Mouse (Mus musculus) hindbrain, postnatal 0 days (tissue): ENCODE data around the gene Ppfibp2. TPM values are rescaled to one million over a fixed set of nuclear protein-coding genes. Genes with fewer than 3 reads are reported as not detected.

Experiments used
- ATAC-seq: fragments of 200-750 bp; cut with Nextera tagmentation; 2 replicates; pipeline ENCODE4 v1.8.0; 2017; ENCODE audit warnings: mild to moderate bottlenecking, moderate TSS enrichment, moderate library complexity
- DNase-seq: peaks from one replicate; pipeline ENCODE4 v3.0.0-alpha.2; 2015; ENCODE audit warnings: low spot score
- H3K27ac ChIP-seq: fragments of 300-500 bp; sonication (generic); 2 replicates; pipeline ENCODE4 v1.5.1; 2014; ENCODE audit warnings: mild to moderate bottlenecking
- H3K27me3 ChIP-seq: fragments of 300-500 bp; sonication (generic); 2 replicates; pipeline ENCODE4 v1.6.1; 2014; ENCODE audit warnings: low read length, mixed read lengths; ENCODE audit not compliant: insufficient read depth
- H3K36me3 ChIP-seq: fragments of 300-500 bp; sonication (generic); 2 replicates; pipeline ENCODE4 v1.6.1; 2014; ENCODE audit warnings: low read length, mixed read lengths; ENCODE audit not compliant: insufficient read depth
- H3K4me1 ChIP-seq: fragments of 300-500 bp; sonication (generic); 2 replicates; pipeline ENCODE4 v1.6.1; 2014; ENCODE audit warnings: antibody characterized with exemption, low read length, mixed read lengths; ENCODE audit not compliant: insufficient read depth
- H3K4me2 ChIP-seq: fragments of 300-500 bp; sonication (generic); 2 replicates; pipeline ENCODE4 v1.6.1; 2014; ENCODE audit warnings: low read depth, mild to moderate bottlenecking, low read length, moderate library complexity, mixed read lengths
- H3K4me3 ChIP-seq: fragments of 300-500 bp; sonication (generic); 2 replicates; pipeline ENCODE4 v1.5.1; 2014; ENCODE audit warnings: low read length
- H3K9ac ChIP-seq: fragments of 300-500 bp; sonication (generic); replicated peaks from 2 replicates; pipeline ENCODE4 v1.6.1; 2014; ENCODE audit warnings: mild to moderate bottlenecking, low read length, moderate library complexity, mixed read lengths
- H3K9me3 ChIP-seq: fragments of 300-500 bp; sonication (generic); 2 replicates; pipeline ENCODE4 v1.6.1; 2016; ENCODE audit warnings: low read length, mixed read lengths
- CTCF ChIP-seq: IDR thresholded peaks from 2 replicates; pipeline ENCODE4 v1.5.1; 2016; ENCODE audit warnings: antibody characterized with exemption, control low read depth, low read depth
- WGBS: fragments of 180-500 bp; shearing (Covaris S2); extraction: QIAGEN DNeasy Blood & Tissue Kit; methylation state at CpG from one replicate; pipeline ENCODE4 v1.1.7; 2014; 5-methylcytosine and 5-hydroxymethylcytosine counted together
- polyA plus RNA-seq: library from polyadenylated mRNA; unstranded; fragments of >200 nt; fragmentation: Nextera tagmentation; extraction: Ambion mirVana; gene quantifications from 2 replicates; pipeline ENCODE4 v1.2.1, GENCODE M21; 2015
- total RNA-seq: library from RNA; depleted of rRNA; stranded (reverse); fragments of >200 nt; gene quantifications from 2 replicates; pipeline ENCODE4 v1.2.3, GENCODE M21; 2014

Ppfibp2 gene
- total and polyA plus RNA-seq, 2 experiments from 2014 or later = 2.3 to 3.4 TPM

DNA sequence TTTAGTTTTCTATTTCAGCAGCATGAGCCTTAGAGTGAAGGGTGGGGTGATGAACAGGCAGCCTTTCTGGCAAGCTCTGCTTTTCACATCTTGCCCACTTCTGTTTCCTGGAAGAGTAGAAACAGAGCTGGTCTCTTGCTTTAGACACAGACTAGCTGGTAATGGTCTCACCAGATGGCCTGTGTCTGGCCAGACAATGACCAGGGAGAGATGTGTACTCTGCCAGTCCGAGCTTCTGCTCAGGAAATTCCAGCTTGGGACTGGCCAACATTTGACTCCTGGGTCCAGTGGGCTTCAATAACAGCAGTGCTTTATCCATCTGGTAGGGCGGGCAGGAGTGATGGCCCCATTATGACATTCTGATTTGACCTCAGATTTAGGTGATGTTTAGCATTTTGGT is 150.1 kb downstream of the Ppfibp2 start:
- TF ChIP-seq CTCF = no peak
- H3K27me3 ChIP-seq = no peaks in the 10 kb centered on the region
- ATAC-seq = no peak

DNA sequence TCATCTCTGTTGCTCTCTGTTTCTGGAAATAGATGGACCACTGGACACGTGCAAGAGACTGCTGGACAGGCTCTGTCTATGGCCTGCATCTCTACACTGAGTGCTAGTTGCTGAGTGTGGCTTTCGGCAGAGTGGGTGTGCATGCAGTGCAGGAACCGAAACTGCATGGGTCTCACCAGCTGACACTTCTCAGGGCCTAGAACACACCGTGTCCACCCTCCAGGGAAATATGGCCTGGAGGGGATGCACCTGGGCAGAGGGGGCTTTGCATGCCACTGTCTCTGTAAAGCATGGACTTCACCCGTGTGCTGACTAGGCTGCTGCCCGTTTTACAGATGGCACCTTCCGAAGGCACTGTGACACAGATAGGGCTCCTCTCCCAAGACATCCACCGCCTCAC is 151.0 kb downstream of the Ppfibp2 start:
- Histone ChIP-seq H3K27ac (no peak overlapping the region), H3K4me1 (no peaks in the 10 kb centered on the region), H3K36me3 (no peaks in the 10 kb centered on the region), H3K9me3 (no peaks in the 10 kb centered on the region), H3K9ac (no peak overlapping the region), H3K4me3 (no peak overlapping the region), H3K4me2 (no peak overlapping the region), H3K27me3 (no peaks in the 10 kb centered on the region)
- DNase-seq (no peak), ATAC-seq (no peak)
- no peak for TF ChIP-seq CTCF
- WGBS = 91% methylated on average over 8 of the region's 8 CpGs

More for the DNA sequence above, 150.1 kb downstream of the Ppfibp2 start:
- Histone ChIP-seq H3K4me3 (no peak overlapping the region), H3K4me2 (no peak overlapping the region), H3K4me1 (no peaks in the 10 kb centered on the region), H3K9ac (no peak overlapping the region), H3K36me3 (no peaks in the 10 kb centered on the region), H3K27ac (no peak overlapping the region), H3K9me3 (no peaks in the 10 kb centered on the region)
- 68% methylated on average over 2 of the region's 2 CpGs for WGBS
- DNase-seq = no peak

DNA sequence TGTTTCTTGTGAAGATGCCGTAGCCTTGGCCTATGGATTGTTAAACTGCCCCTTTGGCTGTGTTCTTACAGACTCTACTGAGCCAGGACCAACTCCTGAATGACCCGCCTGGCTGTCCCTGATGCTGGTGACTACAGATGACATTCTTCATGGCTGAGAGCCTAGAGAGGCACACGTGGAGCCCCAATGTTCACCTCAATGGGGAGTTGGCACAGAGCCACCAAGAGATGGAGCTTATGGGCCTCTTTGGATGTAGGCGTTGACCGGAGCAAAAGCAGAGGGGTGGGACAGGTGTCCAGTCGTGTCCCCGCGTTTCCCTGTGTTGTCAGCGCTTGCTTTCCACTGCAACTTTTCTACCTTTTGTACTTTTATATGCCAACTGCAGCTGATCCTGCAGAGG is 152.5 kb downstream of the Ppfibp2 start:
- H3K4me3 ChIP-seq = no peak overlapping the region

DNA sequence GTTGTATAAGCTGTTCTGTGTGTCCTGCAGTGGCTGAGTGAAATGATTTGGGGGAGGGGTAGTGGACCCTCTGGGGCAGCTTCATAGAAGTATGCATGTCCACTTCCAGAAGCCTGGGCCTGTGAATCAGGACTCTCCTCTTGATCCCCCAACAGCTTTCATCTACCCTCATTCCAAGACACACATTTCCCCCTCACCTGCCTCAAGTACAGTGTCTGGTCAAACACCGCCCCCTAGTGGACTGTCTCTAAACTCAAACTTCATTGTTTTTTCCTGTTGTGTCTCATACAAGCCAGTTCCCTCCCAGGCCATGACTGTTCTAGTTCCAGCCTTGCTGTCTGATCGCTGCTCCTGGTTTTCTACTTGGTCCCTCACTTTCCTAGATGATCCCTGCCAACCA is 152.9 kb downstream of the Ppfibp2 start:
- H3K9me3 ChIP-seq = no peaks in the 10 kb centered on the region
- DNase-seq = peak; percentile 70
- WGBS = 11% methylated on average over 2 of the region's 2 CpGs
- no peak overlapping the region for H3K27ac ChIP-seq
- peak; percentile 31; the same call in 1 of the 2 replicates for ATAC-seq
- no peak overlapping the region for H3K4me2 ChIP-seq
- TF ChIP-seq CTCF = peak; percentile 79
- no peaks in the 10 kb centered on the region for H3K27me3 ChIP-seq
- no peaks in the 10 kb centered on the region for H3K36me3 ChIP-seq
- no peaks in the 10 kb centered on the region for H3K4me1 ChIP-seq
- no peak overlapping the region for H3K4me3 ChIP-seq
- no peak overlapping the region for H3K9ac ChIP-seq

More for the DNA sequence above, 152.5 kb downstream of the Ppfibp2 start:
- Histone ChIP-seq H3K9me3 (no peaks in the 10 kb centered on the region), H3K36me3 (no peaks in the 10 kb centered on the region), H3K9ac (no peak overlapping the region), H3K4me2 (no peak overlapping the region), H3K27ac (no peak overlapping the region), H3K27me3 (no peaks in the 10 kb centered on the region), H3K4me1 (no peaks in the 10 kb centered on the region)
- TF ChIP-seq CTCF = no peak
- WGBS = 82% methylated on average over 9 of the region's 9 CpGs
- DNase-seq (no peak), ATAC-seq (no peak)

DNA sequence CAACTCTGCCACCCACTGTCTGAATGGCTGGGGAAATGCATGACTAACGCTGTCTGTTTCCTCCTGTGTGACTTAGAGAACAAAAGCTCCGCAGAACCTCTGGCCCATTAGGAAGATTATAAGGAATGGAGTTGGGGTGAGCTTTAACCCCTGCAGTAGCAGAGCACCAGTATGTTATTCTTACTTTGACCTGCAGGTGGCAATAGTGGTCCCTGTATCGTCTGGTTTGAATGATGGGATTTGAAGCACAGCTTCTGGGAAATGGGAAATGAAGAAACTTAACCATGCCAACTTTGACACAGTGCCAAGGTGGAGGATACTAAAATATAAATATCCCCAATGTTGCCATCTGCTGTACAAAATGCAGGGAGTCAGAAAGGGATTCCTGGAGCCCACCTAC is 154.3 kb downstream of the Ppfibp2 start:
- no peaks in the 10 kb centered on the region for H3K4me1 ChIP-seq
- H3K9me3 ChIP-seq = no peaks in the 10 kb centered on the region
- peak; percentile 81 for TF ChIP-seq CTCF
- no peak overlapping the region for H3K4me2 ChIP-seq
- ATAC-seq (peak; percentile 49), DNase-seq (peak; percentile 87)
- no peak overlapping the region for H3K27ac ChIP-seq
- no peaks in the 10 kb centered on the region for H3K36me3 ChIP-seq
- WGBS = 7% methylated on average over 3 of the region's 3 CpGs
- H3K27me3 ChIP-seq = no peaks in the 10 kb centered on the region
- no peak overlapping the region for H3K9ac ChIP-seq
- no peak overlapping the region for H3K4me3 ChIP-seq

DNA sequence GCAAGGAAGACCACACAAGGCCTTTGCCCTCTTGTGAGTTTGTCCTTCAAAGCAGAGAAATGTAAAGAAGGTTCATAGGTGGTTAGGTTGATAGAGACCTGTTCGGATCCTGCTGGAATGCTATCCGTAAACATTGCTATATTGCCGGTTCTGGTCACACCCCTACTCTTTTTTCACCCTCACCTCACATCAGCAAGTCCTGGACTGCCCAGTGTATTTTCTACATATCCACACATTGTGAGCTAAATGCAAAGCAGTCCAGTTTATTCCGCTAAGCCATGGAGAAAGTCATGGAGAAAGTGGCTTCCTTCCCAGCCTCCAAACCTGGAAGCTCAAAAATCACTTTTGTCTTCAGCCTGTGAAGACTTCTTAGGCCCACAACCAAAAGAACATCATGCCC is 154.7 kb downstream of the Ppfibp2 start:
- no peak for TF ChIP-seq CTCF
- Histone ChIP-seq H3K9ac (no peak overlapping the region), H3K27ac (no peak overlapping the region), H3K9me3 (no peaks in the 10 kb centered on the region), H3K4me1 (no peaks in the 10 kb centered on the region), H3K36me3 (no peaks in the 10 kb centered on the region), H3K27me3 (no peaks in the 10 kb centered on the region), H3K4me3 (no peak overlapping the region), H3K4me2 (no peak overlapping the region)
- ATAC-seq (no peak), DNase-seq (no peak)
- 96% methylated on average over 4 of the region's 4 CpGs for WGBS

DNA sequence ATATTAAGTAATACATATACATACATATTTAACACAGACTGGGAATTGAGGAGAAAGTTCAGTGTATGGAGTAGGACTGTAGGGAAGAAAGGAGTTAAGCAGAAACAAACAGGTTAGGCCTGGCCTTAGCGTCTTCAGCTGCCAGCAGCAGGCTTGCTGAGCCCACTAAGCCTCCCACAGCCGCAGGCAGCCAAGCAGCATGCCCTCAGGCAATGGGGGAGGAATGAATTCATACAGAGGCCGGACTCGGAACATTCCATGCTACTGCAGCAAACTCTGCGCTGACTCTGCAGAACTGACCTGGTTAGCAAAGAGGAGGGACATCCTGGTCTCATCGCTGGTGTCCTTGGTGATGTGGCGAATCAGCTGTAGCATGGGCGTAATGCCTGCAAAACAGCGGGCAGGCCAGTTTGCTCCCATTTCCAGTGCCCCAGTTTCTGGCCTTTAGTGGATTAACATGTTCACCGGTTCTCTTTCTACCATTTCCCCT is 157.1 kb downstream of the Ppfibp2 start:
- no peak overlapping the region for H3K4me3 ChIP-seq
- no peak for TF ChIP-seq CTCF
- no peaks in the 10 kb centered on the region for H3K9me3 ChIP-seq
- DNase-seq = no peak
- 76% methylated on average over 10 of the region's 10 CpGs for WGBS
- no peak for ATAC-seq
- no peaks in the 10 kb centered on the region for H3K36me3 ChIP-seq
- no peak overlapping the region for H3K4me2 ChIP-seq
- H3K27ac ChIP-seq = no peak overlapping the region
- no peaks in the 10 kb centered on the region for H3K4me1 ChIP-seq
- no peak overlapping the region for H3K9ac ChIP-seq
- H3K27me3 ChIP-seq = no peaks in the 10 kb centered on the region
